Mouse (Mus musculus) neural tube, embryonic 10.5 days (tissue): ENCODE measurements around the gene Mpz.

Experiments
- DNase-seq: peaks from one replicate; pipeline ENCODE4 v3.0.0-alpha.2; 2017; ENCODE audit warnings: low spot score; ENCODE audit errors: extremely low spot score

Gene Mpz

DNA sequence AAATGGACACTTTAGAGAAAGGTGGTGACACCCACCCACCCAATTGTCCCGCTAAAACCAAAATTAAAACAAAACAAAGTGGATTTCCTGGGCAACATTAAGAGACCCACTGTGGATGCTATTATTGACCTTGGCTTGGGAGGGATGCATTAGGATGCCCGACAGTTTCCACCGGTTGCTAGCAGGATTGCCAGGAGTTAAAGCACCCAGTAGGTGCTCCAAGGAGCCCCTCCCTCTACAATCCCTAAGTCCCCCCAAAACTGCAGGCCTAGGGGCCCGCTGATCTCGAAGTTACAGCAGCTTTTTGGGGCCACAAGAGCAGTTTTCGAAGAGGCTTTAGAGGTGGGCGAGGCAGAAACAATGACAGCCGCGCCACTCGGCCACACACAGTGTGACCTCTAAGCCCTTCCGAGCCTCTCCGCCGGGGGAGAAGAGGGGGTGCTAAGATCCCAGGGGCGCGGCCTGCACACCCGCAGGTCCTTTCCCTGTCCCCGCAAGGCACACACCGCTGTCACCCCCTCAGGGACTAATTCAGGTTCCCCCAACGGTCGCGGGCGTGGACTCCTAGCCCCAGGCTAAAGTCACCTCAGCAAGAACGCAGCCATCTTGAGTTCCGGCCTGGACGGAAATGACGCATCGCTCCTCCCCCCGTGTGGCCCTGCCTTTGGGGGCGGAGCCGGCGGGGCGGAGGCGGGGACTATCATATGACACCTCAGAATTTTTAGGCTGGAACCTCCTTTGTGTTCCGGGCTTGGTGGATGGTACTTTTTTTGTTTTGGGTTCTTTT is at the start of gene Mpz, which contains the start of gene Sdhc:
Mpz (plus strand) TSS at position 738 of the 787 bp plus-strand sequence.
Sdhc (minus strand) TSS at position 630 of the 787 bp plus-strand sequence.
- peak; percentile 94 for DNase-seq

DNA sequence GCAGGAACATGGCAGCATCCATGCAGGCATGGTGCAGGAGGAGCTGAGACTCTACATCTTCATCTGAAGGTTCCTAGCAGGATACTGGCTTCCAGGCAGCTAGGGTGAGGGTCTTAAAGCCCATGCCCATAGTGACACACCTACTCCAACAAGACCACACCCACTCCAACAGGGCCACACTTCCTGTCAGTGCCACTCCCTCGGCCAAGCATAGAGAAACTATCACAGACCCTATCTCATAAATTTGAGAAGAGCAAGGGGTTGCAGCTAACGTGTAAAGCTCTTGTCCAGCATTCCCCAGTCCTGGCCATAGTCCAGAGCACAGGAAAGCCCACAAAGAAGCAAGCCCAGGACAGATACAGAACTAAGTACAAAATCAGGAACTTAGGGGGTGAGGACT is 49.5 kb upstream of the Mpz start:
- no peak for DNase-seq

DNA sequence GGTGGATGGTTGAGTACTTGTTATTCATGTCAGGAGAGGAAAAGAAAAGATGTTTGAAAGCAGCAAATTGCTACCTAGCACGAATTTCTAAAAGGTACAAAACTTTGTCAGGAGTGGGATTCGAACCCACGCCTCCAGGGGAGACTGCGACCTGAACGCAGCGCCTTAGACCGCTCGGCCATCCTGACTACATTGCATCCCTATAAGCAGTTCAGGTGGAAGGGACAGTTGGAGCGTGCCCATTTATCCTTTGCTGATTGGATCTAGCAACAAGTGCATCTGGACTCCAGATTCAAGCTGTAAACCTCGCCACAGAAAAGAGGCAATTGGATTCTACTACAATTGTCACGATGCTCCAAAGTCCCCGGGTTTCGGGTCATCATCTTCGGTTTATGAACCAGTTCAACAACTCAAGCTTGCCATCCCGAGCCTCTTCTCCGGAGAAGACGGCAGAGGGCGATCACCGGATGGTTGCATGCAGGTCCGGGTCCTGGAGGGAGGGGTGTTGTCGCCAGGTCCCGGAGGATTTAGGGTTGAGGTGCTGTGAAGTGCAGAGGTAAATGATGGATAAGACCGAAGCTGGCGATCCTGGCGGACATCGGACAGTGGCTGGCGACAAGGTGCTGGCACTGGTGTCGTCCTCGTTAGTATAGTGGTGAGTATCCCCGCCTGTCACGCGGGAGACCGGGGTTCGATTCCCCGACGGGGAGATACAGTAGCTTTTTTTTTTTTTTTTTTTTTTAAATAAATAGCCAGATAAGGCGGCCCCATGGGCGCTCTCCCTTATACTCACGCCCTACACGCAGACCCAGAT is 48.6 kb upstream of the Mpz start:
- DNase-seq = peak; percentile 94

DNA sequence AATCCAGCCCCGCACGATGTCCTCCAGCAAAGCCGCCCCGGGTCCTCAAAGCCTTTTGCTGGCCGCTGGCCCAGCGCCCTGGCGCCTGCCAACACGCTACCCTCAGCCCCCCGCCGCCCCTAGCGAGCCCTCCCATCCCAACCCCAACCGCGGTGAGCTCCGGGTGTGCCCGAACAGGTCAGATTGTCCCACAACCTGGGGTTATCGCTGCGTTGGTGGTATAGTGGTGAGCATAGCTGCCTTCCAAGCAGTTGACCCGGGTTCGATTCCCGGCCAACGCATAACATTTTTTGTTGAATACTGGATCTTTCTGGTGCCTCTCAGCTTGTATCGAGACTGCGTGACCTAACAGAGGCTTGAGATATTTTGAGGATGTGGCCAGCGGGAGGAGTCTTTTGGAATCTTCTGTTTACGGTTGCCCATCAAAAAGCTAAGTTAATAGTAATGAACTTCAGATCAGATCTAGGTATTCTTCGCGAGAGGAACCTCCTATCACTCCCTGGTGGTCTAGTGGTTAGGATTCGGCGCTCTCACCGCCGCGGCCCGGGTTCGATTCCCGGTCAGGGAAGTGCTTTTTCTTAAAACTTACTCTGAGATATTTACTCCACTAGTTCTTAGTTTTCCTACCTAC is 47.8 kb upstream of the Mpz start:
- peak; percentile 98 for DNase-seq

DNA sequence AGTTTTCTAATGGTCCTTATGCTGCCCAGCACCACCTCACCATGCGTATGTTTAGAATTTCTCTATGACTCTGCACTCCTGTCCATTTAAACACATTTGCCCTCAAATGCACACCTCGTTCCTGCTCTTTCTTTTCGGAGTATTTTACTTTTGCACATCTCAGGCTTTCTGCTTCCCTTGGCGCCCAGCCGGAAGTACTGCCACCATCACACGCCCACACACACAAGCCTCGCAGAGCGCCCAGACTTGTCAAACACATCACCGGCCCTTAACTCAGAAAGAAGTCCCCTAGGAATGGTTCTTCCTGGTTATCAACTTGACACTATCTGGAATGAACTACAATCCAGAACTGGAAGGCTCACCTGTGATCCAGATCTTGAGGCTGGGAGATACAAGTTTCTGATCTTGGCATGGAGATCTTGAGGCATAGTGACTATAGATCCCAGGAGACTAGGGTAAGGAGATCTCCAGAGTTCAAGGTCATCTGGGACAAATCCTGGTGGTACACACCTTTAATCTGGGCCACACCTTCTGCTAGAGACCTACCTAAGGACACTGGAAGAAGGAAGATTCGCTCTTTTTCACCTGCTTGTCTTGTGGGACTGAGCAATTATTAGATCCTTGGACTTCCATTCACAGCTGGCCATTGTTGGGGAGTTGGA is 47.2 kb upstream of the Mpz start:
- DNase-seq = no peak

DNA sequence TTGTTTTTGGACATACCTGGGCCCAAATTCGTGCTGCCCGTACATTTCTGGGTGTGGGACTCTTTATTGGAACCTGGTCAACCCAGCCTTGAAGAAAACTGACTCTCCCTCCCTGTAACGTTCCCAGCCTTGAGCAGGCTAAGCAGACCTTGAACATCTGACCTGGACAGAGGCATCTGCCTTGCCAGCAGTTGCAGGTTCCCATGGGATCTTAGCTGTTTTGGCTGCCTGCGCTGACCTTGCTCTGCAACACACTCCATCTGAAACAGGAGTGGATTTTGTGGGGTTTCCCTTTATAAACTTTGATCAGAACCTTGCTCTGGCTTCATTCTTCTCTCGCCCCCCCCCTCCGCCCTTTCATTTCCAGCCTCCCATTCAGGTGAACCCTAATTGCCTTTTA is 45.3 kb upstream of the Mpz start:
- DNase-seq = no peak

DNA sequence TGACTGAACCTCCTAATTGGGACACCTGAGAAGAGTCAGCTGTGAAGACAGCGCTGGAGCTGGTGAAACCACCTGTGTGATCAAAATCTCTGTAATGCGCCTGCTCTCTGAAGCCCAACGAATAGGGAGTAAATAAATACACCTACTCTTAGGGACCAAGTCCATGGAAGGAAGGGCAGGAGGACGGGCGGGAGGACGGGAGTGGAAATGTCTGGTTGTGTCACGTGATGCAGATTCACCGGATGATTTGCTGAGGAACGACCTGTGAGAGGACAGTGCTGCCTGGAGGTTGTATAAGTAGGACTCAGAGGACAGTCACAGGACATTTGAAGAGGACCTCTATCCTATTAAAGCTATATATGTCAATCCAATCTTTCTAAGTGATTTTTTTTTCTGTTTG is 40.9 kb upstream of the Mpz start:
- DNase-seq = no peak

DNA sequence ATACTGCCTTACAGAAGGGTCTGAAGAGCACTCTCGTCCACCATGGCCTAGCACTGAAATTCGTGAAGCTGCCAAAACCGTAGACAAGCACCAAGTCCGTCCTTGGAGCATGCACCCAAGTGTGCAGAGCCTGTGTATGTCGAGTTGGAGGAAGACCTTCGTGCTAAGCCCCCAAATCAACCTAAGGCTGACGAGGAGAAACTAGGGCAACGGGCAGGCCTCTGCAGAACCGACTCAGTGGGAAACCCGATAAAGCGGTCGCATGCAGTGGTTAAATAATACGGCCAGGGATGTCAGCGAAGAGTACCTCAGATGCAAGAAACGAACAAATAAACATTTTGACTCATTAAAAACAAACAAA is 39.9 kb upstream of the Mpz start:
- peak; percentile 79 for DNase-seq

DNA sequence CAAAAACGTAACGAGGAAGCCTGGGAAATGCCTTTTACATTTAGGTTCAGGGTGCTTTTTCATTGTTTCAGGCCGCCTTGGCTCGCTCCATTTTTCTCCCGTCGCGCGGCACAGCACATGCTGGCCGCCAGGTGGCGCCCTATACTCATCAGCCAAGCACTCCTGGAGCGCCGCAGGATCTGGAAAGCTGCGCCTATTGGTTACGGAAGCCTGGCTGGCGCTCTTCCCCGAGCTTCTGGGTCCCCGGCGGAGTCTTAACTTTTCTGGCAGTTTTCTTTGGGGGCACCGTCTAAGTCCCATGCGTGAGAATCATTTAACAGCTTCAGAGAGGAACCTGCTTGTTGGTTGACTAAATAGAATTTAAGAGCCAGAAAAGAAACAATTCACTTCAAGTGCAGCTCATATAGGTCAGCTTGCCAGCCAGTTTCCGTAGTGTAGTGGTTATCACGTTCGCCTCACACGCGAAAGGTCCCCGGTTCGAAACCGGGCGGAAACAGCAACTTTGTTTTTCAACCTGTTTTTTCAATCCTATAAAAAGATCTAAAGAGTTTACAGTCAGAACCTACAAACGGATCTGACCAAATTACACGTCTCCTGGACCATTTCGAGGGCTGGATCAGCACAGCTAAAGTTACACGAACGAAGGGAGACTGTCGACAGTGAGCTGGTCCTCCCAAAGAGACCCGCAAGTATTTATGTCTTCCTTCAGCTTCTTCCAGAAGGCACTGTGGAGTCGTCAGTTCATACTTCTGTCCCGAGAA is 39.3 kb upstream of the Mpz start:
- DNase-seq = peak; percentile 97

DNA sequence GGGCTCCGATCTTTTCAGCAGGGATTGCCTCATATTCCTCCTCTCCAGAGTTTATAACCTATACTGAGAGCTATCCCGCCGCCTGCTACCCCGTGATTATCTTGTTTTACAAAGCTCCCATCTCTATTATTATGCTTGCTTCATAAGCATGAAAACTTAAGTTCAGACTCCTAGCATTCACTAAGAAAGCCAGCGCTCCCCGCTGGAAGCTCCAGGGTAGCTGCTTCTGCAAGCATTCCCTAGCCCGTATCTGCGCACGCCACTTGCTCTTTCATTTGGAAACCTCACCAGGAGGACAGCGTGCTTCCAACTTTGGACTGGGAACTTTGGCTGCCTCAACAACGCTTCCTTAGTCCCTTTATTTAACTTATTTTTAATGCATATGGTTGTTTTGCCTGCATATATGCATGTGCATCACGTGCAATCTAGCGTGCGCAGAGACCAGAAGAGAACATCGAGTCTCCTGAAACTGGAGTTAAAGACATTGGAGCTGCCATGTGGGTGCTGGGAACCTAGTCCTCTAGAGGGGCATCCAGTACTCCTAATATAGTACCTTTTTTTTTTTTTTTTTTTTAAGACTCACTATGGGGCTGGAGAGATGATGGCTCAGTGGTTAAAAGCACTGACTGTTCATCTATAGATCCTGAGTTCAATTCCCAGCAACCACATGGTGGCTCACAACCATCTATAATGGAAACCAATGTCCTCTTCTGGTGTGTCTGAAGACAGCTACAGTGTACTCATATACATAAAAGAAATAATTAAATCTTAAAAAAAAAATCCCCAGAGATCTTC is 38.5 kb upstream of the Mpz start:
- DNase-seq = peak; percentile 75

DNA sequence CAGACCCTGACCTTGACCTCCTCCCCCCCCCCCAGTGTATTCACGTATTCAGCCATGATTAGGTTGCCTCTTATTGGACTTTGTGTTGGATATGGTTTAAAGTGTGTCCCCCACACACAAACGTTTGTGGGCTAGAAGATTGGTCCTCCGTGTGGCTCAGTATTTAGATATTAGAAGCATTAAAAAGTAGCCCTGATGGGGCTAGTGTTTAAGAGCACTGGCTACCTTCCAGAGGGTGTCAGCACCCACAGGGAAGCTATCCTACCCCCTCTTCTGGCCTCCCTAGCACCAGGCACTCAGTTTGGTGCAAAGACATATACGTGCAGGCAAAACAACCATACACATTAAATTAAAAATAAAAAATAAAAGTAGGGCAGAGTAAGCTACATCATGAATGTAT is 37.5 kb upstream of the Mpz start:
- DNase-seq = no peak

DNA sequence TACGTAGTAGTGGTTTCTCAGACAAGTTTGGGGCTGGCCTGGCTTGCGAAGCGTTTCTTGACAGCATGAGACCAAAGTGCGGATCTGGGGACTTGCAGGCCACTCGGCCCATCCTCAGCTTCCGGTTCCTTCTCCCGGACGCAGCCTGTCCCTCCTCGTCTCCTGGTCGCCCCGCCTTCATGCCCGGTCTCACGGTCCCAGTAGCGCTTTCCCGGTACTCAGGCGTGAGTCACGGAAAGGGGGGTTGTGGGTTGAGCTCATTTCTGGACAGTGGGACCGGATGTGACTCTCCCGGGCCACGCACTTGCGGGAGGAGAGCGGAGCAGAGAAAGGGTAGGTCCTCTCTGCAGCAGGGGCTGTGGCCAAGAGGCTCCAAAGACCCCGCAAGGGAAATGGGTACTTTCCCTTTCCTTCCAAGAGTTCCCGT is 36.6 kb upstream of the Mpz start, which contains the start of gene Cfap126:
Cfap126 (plus strand) TSS at position 46 of the 427 bp plus-strand sequence.
- peak; percentile 84 for DNase-seq

DNA sequence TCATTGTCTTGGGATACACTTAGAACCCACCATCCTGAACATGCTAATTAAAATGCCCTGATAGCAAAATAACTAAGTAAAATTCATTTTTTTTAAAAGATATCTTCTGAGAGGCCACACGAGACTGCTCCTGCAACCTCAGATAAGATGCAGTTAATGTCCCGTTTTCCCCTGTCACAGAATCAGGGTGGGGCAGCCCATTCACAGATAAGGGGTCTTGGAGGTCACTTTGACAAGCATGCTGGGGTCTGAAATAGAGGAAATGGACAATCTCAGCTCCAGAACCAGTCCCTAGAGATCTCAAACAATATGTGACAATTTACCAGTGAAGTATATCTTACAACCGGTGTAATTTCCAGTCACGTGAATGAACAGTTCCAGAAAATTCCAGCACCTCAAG is 34.2 kb upstream of the Mpz start:
- DNase-seq = no peak

DNA sequence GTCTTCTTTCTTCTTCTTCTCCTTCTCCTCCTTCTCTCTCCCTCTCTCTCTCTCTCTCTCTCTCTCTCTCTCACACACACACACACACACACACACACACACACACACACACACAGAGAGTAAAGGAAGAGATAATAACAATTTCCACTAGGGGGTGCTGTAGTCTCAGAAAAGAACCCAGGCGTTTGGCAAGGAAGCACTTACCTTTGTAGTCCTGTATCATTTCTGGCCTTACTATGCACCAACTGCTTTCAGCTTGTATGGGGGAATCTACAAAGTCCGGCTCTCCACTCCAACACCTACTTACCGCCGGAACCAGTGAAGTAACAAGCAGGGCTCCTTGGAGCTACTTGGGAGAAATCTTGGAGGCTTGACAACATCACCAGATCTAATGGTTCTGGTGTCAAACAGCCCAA is 32.2 kb upstream of the Mpz start:
- peak; percentile 59 for DNase-seq

DNA sequence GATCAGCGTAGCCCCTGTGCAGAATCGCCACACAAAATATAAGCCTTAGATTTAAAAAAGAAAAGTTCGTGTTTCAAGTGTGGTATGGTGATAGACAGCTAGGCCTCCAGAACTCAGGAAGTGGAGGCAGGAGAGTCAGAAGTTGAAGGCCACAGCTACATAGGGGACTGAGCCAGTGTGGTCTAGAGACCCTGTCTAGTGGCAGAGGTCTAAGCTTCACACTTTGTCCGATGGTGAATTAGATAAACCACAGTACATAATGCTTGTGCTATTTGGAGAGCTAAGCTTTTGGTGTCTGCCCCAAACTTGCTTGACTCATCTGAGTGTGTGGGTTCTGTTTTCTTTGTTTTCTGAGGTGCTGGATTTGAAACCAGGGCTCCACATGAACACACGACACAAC is 31.5 kb upstream of the Mpz start:
- no peak for DNase-seq

DNA sequence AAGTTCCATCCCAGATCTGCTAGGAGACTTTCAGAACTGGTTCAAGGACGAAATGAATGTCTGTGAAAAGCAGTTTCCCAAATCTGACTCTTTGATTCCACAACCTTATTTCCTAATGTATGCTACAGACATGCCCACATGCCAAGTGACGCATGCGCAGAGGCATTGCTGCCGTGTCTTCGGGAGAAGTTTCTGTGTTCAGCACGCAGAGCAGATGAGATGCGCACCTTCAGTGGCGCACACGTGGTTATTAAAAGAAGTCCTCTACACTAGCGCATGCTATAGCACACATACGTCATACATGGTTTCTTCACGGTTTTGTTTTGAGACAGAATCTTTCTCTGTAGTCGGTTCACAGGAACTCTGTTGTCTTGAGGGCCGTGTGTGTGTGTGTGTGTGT is 31.1 kb upstream of the Mpz start:
- no peak for DNase-seq

DNA sequence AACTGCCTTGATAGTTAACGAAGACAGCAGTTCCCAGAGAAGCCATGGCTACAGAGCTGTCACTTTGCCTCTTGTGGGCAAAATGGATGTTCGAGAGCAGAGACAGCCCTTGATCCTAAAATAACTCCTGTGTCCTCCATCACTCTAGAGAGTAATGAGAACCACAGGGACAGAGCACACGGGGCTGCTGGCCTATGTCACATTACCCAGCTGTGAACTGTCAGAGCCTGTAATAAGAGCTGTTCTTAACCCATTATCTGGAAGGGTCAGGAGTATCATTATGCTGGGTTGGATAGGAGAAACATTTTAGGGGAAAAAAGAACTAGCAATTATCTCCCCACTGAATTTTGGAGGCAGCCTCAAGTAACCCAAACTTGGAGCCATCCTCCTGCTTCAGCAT is 29.6 kb upstream of the Mpz start:
- DNase-seq = no peak

DNA sequence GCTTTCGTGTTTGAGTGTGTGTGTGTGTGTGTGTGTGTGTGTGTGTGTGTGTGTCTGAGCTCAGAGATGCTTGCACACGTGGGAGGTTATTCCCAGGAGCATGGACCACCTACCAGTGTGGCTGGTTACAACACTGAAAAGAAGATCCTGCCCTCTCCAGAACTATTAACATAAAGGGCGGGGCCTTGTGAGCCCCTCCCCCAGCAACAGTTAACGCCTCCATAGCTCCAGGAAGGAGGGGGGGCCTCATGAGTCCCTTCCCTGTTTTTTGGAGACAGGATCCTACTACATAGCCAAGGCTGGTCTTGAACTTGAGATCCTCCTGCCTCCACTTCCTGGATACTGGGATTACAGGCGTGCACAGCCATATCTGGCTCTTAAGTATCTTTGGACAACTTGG is 28.7 kb upstream of the Mpz start:
- no peak for DNase-seq

DNA sequence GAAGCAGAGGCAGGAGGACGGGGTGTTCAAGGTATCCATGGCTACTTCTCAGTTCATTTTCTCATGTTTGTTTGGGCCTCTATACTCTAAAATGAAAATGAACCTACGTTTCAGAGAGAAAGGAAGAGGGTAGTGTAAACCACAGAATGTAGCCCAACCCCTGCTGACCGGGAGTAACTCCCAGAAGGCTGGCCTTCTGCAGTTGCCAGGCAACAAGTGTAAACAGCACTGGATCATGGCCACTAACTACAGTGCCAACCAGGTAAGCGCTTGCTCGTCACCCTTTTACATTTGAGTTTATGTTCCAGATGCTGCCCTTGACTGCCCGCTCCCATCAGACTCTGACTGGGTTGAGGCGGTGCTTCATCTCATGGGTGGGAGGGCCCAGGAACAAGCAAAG is 27.6 kb upstream of the Mpz start:
- no peak for DNase-seq

DNA sequence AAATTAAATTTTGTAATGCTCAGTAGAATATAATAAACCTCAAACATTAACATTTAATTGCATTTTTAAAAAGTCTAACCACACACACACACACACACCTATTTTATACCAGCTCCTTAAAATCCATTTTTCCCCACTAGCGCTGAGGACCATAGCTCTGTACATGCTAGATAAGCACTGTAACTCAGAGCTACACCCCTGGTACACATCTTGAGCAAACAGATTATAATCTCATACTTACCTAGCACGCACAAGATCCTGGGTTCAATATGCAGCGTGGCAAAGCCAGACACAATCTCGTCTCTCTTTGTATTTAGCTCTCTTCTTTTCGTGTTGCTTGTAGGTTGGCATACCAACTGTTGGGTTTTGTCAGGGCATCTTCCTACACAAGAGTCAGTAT is 26.1 kb upstream of the Mpz start:
- DNase-seq = no peak
